Mouse (Mus musculus) lung, postnatal 0 days (tissue): ENCODE measurements around the gene 1700015F17Rik.

Experiments used
- CTCF ChIP-seq: IDR thresholded peaks from 2 replicates; pipeline ENCODE4 v1.5.1; 2016; ENCODE audit warnings: antibody characterized with exemption, mild to moderate bottlenecking
- EP300 ChIP-seq: IDR thresholded peaks from 2 replicates; pipeline ENCODE4 v1.6.1; 2016; ENCODE audit warnings: antibody characterized with exemption, mild to moderate bottlenecking, control low read depth

DNA sequence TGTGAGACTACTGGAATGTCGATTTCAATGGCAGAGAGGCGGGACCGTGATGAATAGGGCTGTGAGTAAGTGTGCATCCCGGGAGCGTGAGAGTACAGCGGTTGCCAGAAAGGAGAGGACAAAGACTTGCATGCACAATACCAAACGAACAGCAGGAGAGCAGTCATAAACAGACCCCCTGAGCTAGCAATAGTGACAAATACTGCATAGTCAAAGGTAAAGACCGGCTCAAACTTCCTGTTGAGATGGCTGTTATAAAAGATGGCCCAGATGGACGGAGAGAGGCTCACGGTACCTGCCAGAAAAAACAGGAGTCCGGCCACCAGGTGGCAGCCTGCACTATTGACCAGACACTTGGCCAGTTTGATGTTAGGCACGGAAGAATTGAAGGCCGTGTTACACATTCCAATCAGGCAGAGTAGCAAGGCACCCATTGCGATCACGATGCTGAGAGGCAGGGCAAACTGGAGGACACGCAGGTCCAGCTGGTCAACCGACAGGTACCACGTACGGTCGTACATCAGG, 28.8 kb upstream of the 1700015F17Rik start:
- peak; percentile 79 for TF ChIP-seq CTCF
- no peak for TF ChIP-seq EP300
